Mouse (Mus musculus) hindbrain, postnatal 0 days (tissue): Measurements from ENCODE around the gene Ctsa. TPM values are rescaled to one million over a fixed set of nuclear protein-coding genes. Genes with fewer than 3 reads are reported as not detected.

Source experiments
- ATAC-seq: fragments of 200-750 bp; cut with Nextera tagmentation; 2 replicates; pipeline ENCODE4 v1.8.0; 2017; ENCODE audit warnings: mild to moderate bottlenecking, moderate TSS enrichment, moderate library complexity
- DNase-seq: peaks from one replicate; pipeline ENCODE4 v3.0.0-alpha.2; 2015; ENCODE audit warnings: low spot score
- H3K27ac ChIP-seq: fragments of 300-500 bp; sonication (generic); 2 replicates; pipeline ENCODE4 v1.5.1; 2014; ENCODE audit warnings: mild to moderate bottlenecking
- H3K27me3 ChIP-seq: fragments of 300-500 bp; sonication (generic); 2 replicates; pipeline ENCODE4 v1.6.1; 2014; ENCODE audit warnings: low read length, mixed read lengths; ENCODE audit not compliant: insufficient read depth
- H3K36me3 ChIP-seq: fragments of 300-500 bp; sonication (generic); 2 replicates; pipeline ENCODE4 v1.6.1; 2014; ENCODE audit warnings: low read length, mixed read lengths; ENCODE audit not compliant: insufficient read depth
- H3K4me1 ChIP-seq: fragments of 300-500 bp; sonication (generic); 2 replicates; pipeline ENCODE4 v1.6.1; 2014; ENCODE audit warnings: antibody characterized with exemption, low read length, mixed read lengths; ENCODE audit not compliant: insufficient read depth
- H3K4me2 ChIP-seq: fragments of 300-500 bp; sonication (generic); 2 replicates; pipeline ENCODE4 v1.6.1; 2014; ENCODE audit warnings: low read depth, mild to moderate bottlenecking, low read length, moderate library complexity, mixed read lengths
- H3K4me3 ChIP-seq: fragments of 300-500 bp; sonication (generic); 2 replicates; pipeline ENCODE4 v1.5.1; 2014; ENCODE audit warnings: low read length
- H3K9ac ChIP-seq: fragments of 300-500 bp; sonication (generic); replicated peaks from 2 replicates; pipeline ENCODE4 v1.6.1; 2014; ENCODE audit warnings: mild to moderate bottlenecking, low read length, moderate library complexity, mixed read lengths
- H3K9me3 ChIP-seq: fragments of 300-500 bp; sonication (generic); 2 replicates; pipeline ENCODE4 v1.6.1; 2016; ENCODE audit warnings: low read length, mixed read lengths
- CTCF ChIP-seq: IDR thresholded peaks from 2 replicates; pipeline ENCODE4 v1.5.1; 2016; ENCODE audit warnings: antibody characterized with exemption, control low read depth, low read depth
- whole genome bisulfite sequencing: fragments of 180-500 bp; shearing (Covaris S2); extraction: QIAGEN DNeasy Blood & Tissue Kit; methylation state at CpG from one replicate; pipeline ENCODE4 v1.1.7; 2014; 5-methylcytosine and 5-hydroxymethylcytosine counted together
- polyA plus RNA-seq: library from polyadenylated mRNA; unstranded; fragments of >200 nt; fragmentation: Nextera tagmentation; extraction: Ambion mirVana; gene quantifications from 2 replicates; pipeline ENCODE4 v1.2.1, GENCODE M21; 2015
- total RNA-seq: library from RNA; depleted of rRNA; stranded (reverse); fragments of >200 nt; gene quantifications from 2 replicates; pipeline ENCODE4 v1.2.3, GENCODE M21; 2014; rRNA removed

Ctsa gene
- 135 and 147 TPM in 2 replicates for total RNA-seq
- polyA plus RNA-seq: 112 and 116 TPM in 2 replicates

GRCm38 (mm10) chr2:164832748-164833301, at the start of gene Ctsa:
Ctsa (plus strand) TSS chr2:164832873.
- Histone ChIP-seq H3K27ac (peak within 1 kb of the TSS; percentile 79), H3K9ac (peak within 1 kb of the TSS; percentile 56), H3K4me1 (peaks cover 14% of the 10 kb centered on the region; the same call in 1 of the 2 replicates), H3K4me2 (peak within 1 kb of the TSS; percentile 86), H3K27me3 (no peaks in the 10 kb centered on the region), H3K4me3 (peak within 1 kb of the TSS; percentile 56), H3K9me3 (no peaks in the 10 kb centered on the region), H3K36me3 (peaks cover 6% of the 10 kb centered on the region; the same call in 1 of the 2 replicates)
- peak; percentile 73 for ATAC-seq
- TF ChIP-seq CTCF: peak; percentile 54
- peak; percentile 79 for DNase-seq
- WGBS: under 1% methylated on average over 35 of the region's 35 CpGs

GRCm38 (mm10) chr2:164783926-164784581, 48.6 kb upstream of the Ctsa start:
- Histone ChIP-seq H3K4me1 (no peaks in the 10 kb centered on the region; the same call in 1 of the 2 replicates), H3K9ac (no peak overlapping the region), H3K27ac (no peak overlapping the region), H3K9me3 (no peaks in the 10 kb centered on the region), H3K36me3 (no peaks in the 10 kb centered on the region), H3K4me3 (no peak overlapping the region), H3K4me2 (no peak overlapping the region), H3K27me3 (no peaks in the 10 kb centered on the region)
- DNase-seq (peak; percentile 50), ATAC-seq (no peak)
- peak; percentile 51 for TF ChIP-seq CTCF
- WGBS: 80% methylated on average over 7 of the region's 7 CpGs

GRCm38 (mm10) chr2:164784869-164785420, 47.7 kb upstream of the Ctsa start:
- H3K4me3 ChIP-seq: peak overlapping the region; percentile 75
- H3K9ac ChIP-seq: peak overlapping the region; percentile 92; the same call in 1 of the 2 replicates
- TF ChIP-seq CTCF: no peak
- no peaks in the 10 kb centered on the region for H3K9me3 ChIP-seq
- H3K36me3 ChIP-seq: no peaks in the 10 kb centered on the region
- DNase-seq (no peak), ATAC-seq (no peak)
- WGBS: 12% methylated on average over 7 of the region's 7 CpGs
- H3K4me2 ChIP-seq: peak overlapping the region; percentile 93
- H3K27me3 ChIP-seq: no peaks in the 10 kb centered on the region
- no peaks in the 10 kb centered on the region; the same call in 1 of the 2 replicates for H3K4me1 ChIP-seq
- peak overlapping the region; percentile 89 for H3K27ac ChIP-seq

- DNase-seq (peak; percentile 89), ATAC-seq (peak; percentile 92)
- Histone ChIP-seq H3K9ac (peak within 1 kb of the TSS; percentile 92), H3K36me3 (0 out of 2 replicates have a peak, but pooled peaks cover 4% of the 10 kb centered on the region), H3K27me3 (no peaks in the 10 kb centered on the region), H3K9me3 (no peaks in the 10 kb centered on the region), H3K27ac (peak within 1 kb of the TSS; percentile 89), H3K4me3 (peak within 1 kb of the TSS; percentile 75), H3K4me1 (no peaks in the 10 kb centered on the region; the same call in 1 of the 2 replicates), H3K4me2 (peak within 1 kb of the TSS; percentile 93)
- peak; percentile 49 for TF ChIP-seq CTCF
- under 1% methylated on average over 66 of the region's 89 CpGs for WGBS
Observed at GRCm38 (mm10) chr2:164785481-164786387, 46.9 kb upstream of the Ctsa start, which contains the start of gene Snx21. Snx21 (plus strand) TSS chr2:164785823.

GRCm38 (mm10) chr2:164786388-164786885, 46.2 kb upstream of the Ctsa start:
- WGBS: 7% methylated on average over 15 of the region's 15 CpGs
- Histone ChIP-seq H3K27me3 (no peaks in the 10 kb centered on the region), H3K4me1 (no peaks in the 10 kb centered on the region; the same call in 1 of the 2 replicates), H3K4me3 (peak overlapping the region; percentile 75), H3K27ac (peak overlapping the region; percentile 89), H3K36me3 (0 out of 2 replicates have a peak, but pooled peaks cover 6% of the 10 kb centered on the region), H3K9me3 (no peaks in the 10 kb centered on the region), H3K9ac (peak overlapping the region; percentile 92), H3K4me2 (peak overlapping the region; percentile 93)
- ATAC-seq: peak; percentile 25; the same call in 1 of the 2 replicates
- peak; percentile 48 for DNase-seq
- no peak for TF ChIP-seq CTCF
